Mouse (Mus musculus): ENCODE measurements around the gene Syndig1l. TPM values are rescaled to one million over a fixed set of nuclear protein-coding genes. Genes with fewer than 3 reads are reported as not detected.

The Syndig1l gene
- polyA plus RNA-seq, 1 experiment from 2014 or later = 2.6 TPM

DNA sequence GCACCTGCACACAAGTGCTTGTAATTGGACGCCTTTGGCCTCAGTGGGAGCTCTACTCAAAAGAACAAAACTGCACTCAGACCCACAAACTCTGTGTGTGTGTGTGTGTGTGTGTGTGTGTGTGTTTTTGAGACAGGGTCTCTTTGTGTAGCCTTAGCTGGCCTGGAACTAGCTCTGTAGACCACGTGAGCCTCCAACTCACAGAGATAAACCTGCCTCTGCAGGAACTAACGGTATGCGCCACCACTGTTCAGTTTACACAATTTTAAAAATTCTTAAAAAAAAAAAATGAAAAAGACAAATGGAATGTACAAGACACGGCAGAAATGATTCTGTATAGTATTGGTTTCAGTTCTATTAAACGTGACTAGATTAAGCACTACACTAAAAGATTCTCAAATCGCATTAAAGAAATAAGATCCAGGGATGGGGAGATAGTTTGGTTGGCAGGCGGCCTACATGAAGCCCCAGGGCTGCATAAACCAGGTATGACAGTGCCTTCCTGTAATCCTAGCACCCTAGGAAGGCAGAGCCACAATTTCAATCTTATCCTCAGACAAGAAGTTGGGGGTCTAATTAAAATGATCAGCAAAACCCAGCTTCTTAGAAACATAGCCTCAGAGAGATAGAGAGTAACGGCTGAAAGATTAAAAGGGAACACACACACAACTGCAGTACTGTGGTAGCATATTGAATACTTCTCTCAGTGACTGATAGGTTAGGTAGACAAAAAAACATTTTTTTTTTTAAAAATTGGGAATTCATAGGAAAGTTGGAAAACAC is 20.0 kb upstream of the Syndig1l start:
- Histone ChIP-seq H3K36me3 (ENCODE audit: control insufficient read depth, insufficient read depth, low read length) (no peaks in the 10 kb centered on the region), H3K4me3 (ENCODE audit: low read depth, low read length) (no peak overlapping the region), H3K4me2 (ENCODE audit: low read length) (no peak overlapping the region), H3K9me3 (replicated peaks; ENCODE audit: control insufficient read depth, low read length) (no peaks in the 10 kb centered on the region), H3K9ac (ENCODE audit: low read length) (no peak overlapping the region), H3K27me3 (replicated peaks; ENCODE audit: control insufficient read depth, insufficient read depth, low read length) (no peaks in the 10 kb centered on the region), H3K4me1 (ENCODE audit: control insufficient read depth, insufficient read depth, low read length) (no peaks in the 10 kb centered on the region), H3K27ac (ENCODE audit: low read depth, low read length) (no peak overlapping the region)
- no peak for ATAC-seq
- no peak for DNase-seq (ENCODE audit: low spot score)
- WGBS = 84% methylated on average over 9 of the region's 9 CpGs

- H3K4me1 ChIP-seq (ENCODE audit: control insufficient read depth, insufficient read depth, low read length) = no peaks in the 10 kb centered on the region
- H3K4me3 ChIP-seq (ENCODE audit: low read depth, low read length) = no peak overlapping the region
- H3K9ac ChIP-seq (ENCODE audit: low read length) = no peak overlapping the region
- no peaks in the 10 kb centered on the region for H3K27me3 ChIP-seq (replicated peaks; ENCODE audit: control insufficient read depth, insufficient read depth, low read length)
- no peaks in the 10 kb centered on the region for H3K36me3 ChIP-seq (ENCODE audit: control insufficient read depth, insufficient read depth, low read length)
- WGBS = 88% methylated on average over 6 of the region's 6 CpGs
- ATAC-seq (no peak), DNase-seq (ENCODE audit: low spot score) (no peak)
- H3K27ac ChIP-seq (ENCODE audit: low read depth, low read length) = no peak overlapping the region
- no peaks in the 10 kb centered on the region for H3K9me3 ChIP-seq (replicated peaks; ENCODE audit: control insufficient read depth, low read length)
- no peak overlapping the region for H3K4me2 ChIP-seq (ENCODE audit: low read length)
These were observed 15.9 kb upstream of the Syndig1l start for GRCm38 (mm10) chr12:84714578-84714977.

- WGBS = 28% methylated on average over 14 of the region's 14 CpGs
- Histone ChIP-seq H3K4me1 (ENCODE audit: control insufficient read depth, insufficient read depth, low read length) (no peaks in the 10 kb centered on the region), H3K4me3 (ENCODE audit: low read depth, low read length) (no peak overlapping the region), H3K27me3 (replicated peaks; ENCODE audit: control insufficient read depth, insufficient read depth, low read length) (no peaks in the 10 kb centered on the region), H3K36me3 (ENCODE audit: control insufficient read depth, insufficient read depth, low read length) (no peaks in the 10 kb centered on the region), H3K4me2 (ENCODE audit: low read length) (no peak overlapping the region), H3K9me3 (replicated peaks; ENCODE audit: control insufficient read depth, low read length) (no peaks in the 10 kb centered on the region), H3K27ac (ENCODE audit: low read depth, low read length) (no peak overlapping the region), H3K9ac (ENCODE audit: low read length) (no peak overlapping the region)
- DNase-seq (ENCODE audit: low spot score) (peak; percentile 7), ATAC-seq (no peak)
These were observed 11.3 kb upstream of the Syndig1l start for GRCm38 (mm10) chr12:84709842-84710439.

GRCm38 (mm10) chr12:84707804-84708203 is 9.2 kb upstream of the Syndig1l start:
- Histone ChIP-seq H3K4me2 (ENCODE audit: low read length) (no peak overlapping the region), H3K27me3 (replicated peaks; ENCODE audit: control insufficient read depth, insufficient read depth, low read length) (no peaks in the 10 kb centered on the region), H3K9ac (ENCODE audit: low read length) (no peak overlapping the region), H3K27ac (ENCODE audit: low read depth, low read length) (no peak overlapping the region), H3K9me3 (replicated peaks; ENCODE audit: control insufficient read depth, low read length) (no peaks in the 10 kb centered on the region), H3K4me3 (ENCODE audit: low read depth, low read length) (no peak overlapping the region), H3K36me3 (ENCODE audit: control insufficient read depth, insufficient read depth, low read length) (no peaks in the 10 kb centered on the region), H3K4me1 (ENCODE audit: control insufficient read depth, insufficient read depth, low read length) (no peaks in the 10 kb centered on the region)
- ATAC-seq (no peak), DNase-seq (ENCODE audit: low spot score) (no peak)
- 89% methylated on average over 4 of the region's 4 CpGs for WGBS

- no peaks in the 10 kb centered on the region for H3K4me1 ChIP-seq (ENCODE audit: control insufficient read depth, insufficient read depth, low read length)
- no peak overlapping the region for H3K27ac ChIP-seq (ENCODE audit: low read depth, low read length)
- no peaks in the 10 kb centered on the region for H3K9me3 ChIP-seq (replicated peaks; ENCODE audit: control insufficient read depth, low read length)
- ATAC-seq = no peak
- 73% methylated on average over 4 of the region's 4 CpGs for WGBS
- no peak overlapping the region for H3K4me3 ChIP-seq (ENCODE audit: low read depth, low read length)
- no peak for DNase-seq (ENCODE audit: low spot score)
- no peak overlapping the region for H3K9ac ChIP-seq (ENCODE audit: low read length)
- no peaks in the 10 kb centered on the region for H3K36me3 ChIP-seq (ENCODE audit: control insufficient read depth, insufficient read depth, low read length)
- H3K4me2 ChIP-seq (ENCODE audit: low read length) = no peak overlapping the region
- no peaks in the 10 kb centered on the region for H3K27me3 ChIP-seq (replicated peaks; ENCODE audit: control insufficient read depth, insufficient read depth, low read length)
These were observed 8.3 kb upstream of the Syndig1l start for GRCm38 (mm10) chr12:84706886-84707285.

- Histone ChIP-seq H3K27ac (ENCODE audit: low read depth, low read length) (no peak overlapping the region), H3K9ac (ENCODE audit: low read length) (no peak overlapping the region), H3K4me1 (ENCODE audit: control insufficient read depth, insufficient read depth, low read length) (no peaks in the 10 kb centered on the region), H3K27me3 (replicated peaks; ENCODE audit: control insufficient read depth, insufficient read depth, low read length) (peaks cover 16% of the 10 kb centered on the region), H3K4me2 (ENCODE audit: low read length) (no peak overlapping the region), H3K36me3 (ENCODE audit: control insufficient read depth, insufficient read depth, low read length) (no peaks in the 10 kb centered on the region), H3K4me3 (ENCODE audit: low read depth, low read length) (no peak overlapping the region), H3K9me3 (replicated peaks; ENCODE audit: control insufficient read depth, low read length) (no peaks in the 10 kb centered on the region)
- no peak for ATAC-seq
- peak; percentile 53 for DNase-seq (ENCODE audit: low spot score)
- WGBS = 54% methylated on average over 7 of the region's 7 CpGs
These were observed 4.0 kb upstream of the Syndig1l start for GRCm38 (mm10) chr12:84702586-84702985.

GRCm38 (mm10) chr12:84692141-84692540 is 6.5 kb downstream of the Syndig1l start:
- 86% methylated on average over 6 of the region's 6 CpGs for WGBS
- DNase-seq (ENCODE audit: low spot score) = no peak
- Histone ChIP-seq H3K36me3 (ENCODE audit: control insufficient read depth, insufficient read depth, low read length) (no peaks in the 10 kb centered on the region), H3K4me3 (ENCODE audit: low read depth, low read length) (no peak overlapping the region), H3K27me3 (replicated peaks; ENCODE audit: control insufficient read depth, insufficient read depth, low read length) (no peaks in the 10 kb centered on the region), H3K9ac (ENCODE audit: low read length) (no peak overlapping the region), H3K27ac (ENCODE audit: low read depth, low read length) (no peak overlapping the region), H3K4me1 (ENCODE audit: control insufficient read depth, insufficient read depth, low read length) (no peaks in the 10 kb centered on the region), H3K4me2 (ENCODE audit: low read length) (no peak overlapping the region), H3K9me3 (replicated peaks; ENCODE audit: control insufficient read depth, low read length) (no peaks in the 10 kb centered on the region)
- no peak for ATAC-seq

DNA sequence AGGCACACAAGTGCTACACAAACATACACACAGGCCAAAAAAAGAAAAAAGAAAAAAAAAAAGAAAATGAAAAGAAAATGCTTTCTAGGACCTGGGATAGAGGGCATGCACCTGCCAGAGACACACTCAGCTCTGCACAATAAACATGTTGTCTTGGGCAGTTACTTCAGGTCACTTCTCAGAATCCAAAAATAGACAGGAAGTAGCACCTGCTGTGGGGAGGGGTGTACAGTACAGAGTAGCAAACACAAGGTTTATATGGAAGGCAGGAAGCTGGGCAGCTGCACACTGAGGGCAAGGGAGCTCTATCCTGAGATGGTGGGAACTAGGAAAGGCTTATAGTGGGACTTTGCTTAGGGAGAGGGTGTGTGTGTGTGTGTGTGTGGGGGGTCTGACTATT is 7.3 kb downstream of the Syndig1l start:
- no peak overlapping the region for H3K4me3 ChIP-seq (ENCODE audit: low read depth, low read length)
- H3K9ac ChIP-seq (ENCODE audit: low read length) = no peak overlapping the region
- no peaks in the 10 kb centered on the region for H3K4me1 ChIP-seq (ENCODE audit: control insufficient read depth, insufficient read depth, low read length)
- no peaks in the 10 kb centered on the region for H3K36me3 ChIP-seq (ENCODE audit: control insufficient read depth, insufficient read depth, low read length)
- H3K9me3 ChIP-seq (replicated peaks; ENCODE audit: control insufficient read depth, low read length) = no peaks in the 10 kb centered on the region
- ATAC-seq (no peak), DNase-seq (ENCODE audit: low spot score) (no peak)
- H3K27ac ChIP-seq (ENCODE audit: low read depth, low read length) = no peak overlapping the region
- no peaks in the 10 kb centered on the region for H3K27me3 ChIP-seq (replicated peaks; ENCODE audit: control insufficient read depth, insufficient read depth, low read length)
- H3K4me2 ChIP-seq (ENCODE audit: low read length) = no peak overlapping the region

GRCm38 (mm10) chr12:84689051-84689450 is 9.6 kb downstream of the Syndig1l start:
- no peak for DNase-seq (ENCODE audit: low spot score)
- Histone ChIP-seq H3K4me3 (ENCODE audit: low read depth, low read length) (no peak overlapping the region), H3K36me3 (ENCODE audit: control insufficient read depth, insufficient read depth, low read length) (no peaks in the 10 kb centered on the region), H3K27me3 (replicated peaks; ENCODE audit: control insufficient read depth, insufficient read depth, low read length) (no peaks in the 10 kb centered on the region), H3K9me3 (replicated peaks; ENCODE audit: control insufficient read depth, low read length) (no peaks in the 10 kb centered on the region), H3K9ac (ENCODE audit: low read length) (no peak overlapping the region), H3K4me1 (ENCODE audit: control insufficient read depth, insufficient read depth, low read length) (no peaks in the 10 kb centered on the region), H3K27ac (ENCODE audit: low read depth, low read length) (no peak overlapping the region), H3K4me2 (ENCODE audit: low read length) (no peak overlapping the region)
- 88% methylated on average over 11 of the region's 11 CpGs for WGBS
- ATAC-seq = no peak

Measured in forebrain, embryonic 14.5 days (tissue).